Mouse (Mus musculus): ENCODE measurements around the gene Brca1.
"Not testable (repeated sequence)": the region's sequence is repeated elsewhere in the genome, so short reads cannot be mapped to it uniquely, and the experiment has no call there.

Gene Brca1

DNA sequence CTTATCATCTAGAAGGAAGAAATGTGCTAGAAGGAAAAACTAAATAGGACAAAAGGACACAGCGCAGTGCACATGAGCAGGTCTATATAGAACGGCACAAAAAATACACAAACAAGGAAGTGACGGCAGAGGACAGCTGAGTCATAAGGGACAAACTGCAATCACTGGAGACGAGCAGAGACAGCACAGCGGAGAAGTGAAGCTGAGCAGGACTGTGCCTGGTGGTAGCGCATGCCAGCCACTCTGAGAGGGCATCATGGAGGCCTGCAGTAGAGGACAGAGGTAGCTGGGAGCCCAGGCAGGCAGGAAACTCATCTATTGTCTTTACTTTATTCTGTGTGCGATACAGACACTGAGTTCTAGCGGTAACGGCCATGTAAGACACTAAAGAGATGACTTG lies 8.2 kb downstream of the Brca1 start:
- DNase-seq (ENCODE audit: low spot score), result no peak

DNA sequence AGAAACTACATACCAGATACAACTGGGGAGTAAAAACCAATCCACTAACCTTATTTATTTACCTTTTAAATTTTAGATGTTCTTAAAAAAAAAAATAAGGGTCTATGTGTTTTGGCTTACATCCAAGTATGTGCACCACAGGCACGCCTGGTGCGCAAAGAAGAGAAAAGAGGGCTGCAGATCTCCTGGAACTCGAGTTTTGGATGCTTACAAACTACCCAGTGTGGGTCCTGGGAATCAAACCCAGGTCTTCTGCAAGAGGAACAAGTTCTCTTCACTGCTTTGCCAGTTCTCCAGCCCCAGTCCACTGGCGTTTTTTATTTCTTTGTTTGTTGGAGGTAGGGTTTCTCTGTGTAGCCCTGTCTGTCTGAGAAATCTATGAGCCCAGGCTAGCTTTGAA lies 25.1 kb downstream of the Brca1 start:
- no peak for DNase-seq (ENCODE audit: low spot score)

DNA sequence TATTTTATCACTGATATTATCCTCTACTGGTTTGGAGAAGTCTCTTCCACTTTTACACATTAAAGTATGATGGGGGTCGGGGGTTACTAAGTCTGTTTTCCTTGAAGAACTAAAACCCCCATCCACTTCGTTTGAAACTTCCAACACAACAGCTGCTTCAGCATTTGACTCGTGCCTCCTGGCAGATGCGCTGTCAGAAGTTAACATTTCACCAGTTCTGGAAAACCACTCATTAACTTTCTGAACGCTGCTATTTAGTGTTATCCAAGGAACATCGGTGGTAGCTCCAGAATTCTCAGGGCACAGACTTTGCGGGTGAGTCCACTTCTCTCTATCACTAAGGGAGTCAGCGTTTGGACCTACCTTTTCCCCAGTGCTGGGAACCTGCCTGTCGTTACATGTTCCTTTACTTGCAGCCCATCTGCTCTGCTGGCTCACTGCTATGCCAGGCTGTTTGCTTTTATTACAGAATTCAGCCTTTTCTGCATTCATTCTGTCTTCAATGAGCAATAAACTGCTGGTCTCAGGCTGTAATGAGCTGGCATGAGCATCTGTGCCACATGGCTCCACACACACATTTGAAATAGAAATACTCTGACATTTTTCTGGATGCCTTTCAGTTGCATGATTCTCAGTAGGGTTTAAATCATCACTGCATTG lies 25.7 kb downstream of the Brca1 start:
- no peak for DNase-seq (ENCODE audit: low spot score)

DNA sequence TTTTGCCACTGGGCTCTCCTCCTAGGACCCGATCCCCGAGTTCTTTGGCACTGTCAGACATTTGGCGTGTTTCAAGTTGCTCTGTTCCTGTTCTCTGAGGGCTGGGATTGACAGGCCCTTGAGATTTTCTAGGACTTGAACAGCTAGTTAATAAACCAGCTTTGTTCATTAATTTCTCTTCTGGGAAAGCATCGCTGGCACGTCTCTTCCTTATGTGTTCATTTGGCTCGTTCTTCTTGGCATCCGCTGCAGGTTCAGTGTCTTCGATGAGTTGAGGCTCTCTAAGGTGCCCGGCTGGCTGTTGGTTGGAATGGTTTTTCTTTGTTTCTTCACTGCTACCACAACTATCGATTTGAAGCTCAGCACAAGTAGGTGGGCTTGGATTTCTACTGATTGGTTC lies 26.7 kb downstream of the Brca1 start:
- no peak for DNase-seq (ENCODE audit: low spot score)

DNA sequence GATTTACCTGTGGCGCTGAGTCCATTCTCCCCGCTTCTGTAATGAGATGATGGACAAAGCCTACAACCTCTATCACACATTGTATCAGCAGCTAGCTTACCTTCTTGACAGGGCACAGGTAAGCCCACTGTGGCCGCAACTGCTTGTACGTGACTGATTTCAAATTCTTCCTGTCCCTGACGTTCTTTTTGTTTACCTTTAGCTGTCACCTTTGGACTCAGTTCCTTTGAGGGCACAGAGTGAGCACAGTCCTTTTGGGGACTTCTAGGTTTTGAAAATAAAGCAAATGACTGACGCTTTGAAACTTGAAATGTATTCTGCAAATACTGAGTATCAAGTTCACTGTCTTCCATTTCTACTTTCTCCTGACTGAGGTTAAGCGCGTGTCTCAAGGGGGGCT lies 27.3 kb downstream of the Brca1 start:
- DNase-seq (ENCODE audit: low spot score), result no peak

DNA sequence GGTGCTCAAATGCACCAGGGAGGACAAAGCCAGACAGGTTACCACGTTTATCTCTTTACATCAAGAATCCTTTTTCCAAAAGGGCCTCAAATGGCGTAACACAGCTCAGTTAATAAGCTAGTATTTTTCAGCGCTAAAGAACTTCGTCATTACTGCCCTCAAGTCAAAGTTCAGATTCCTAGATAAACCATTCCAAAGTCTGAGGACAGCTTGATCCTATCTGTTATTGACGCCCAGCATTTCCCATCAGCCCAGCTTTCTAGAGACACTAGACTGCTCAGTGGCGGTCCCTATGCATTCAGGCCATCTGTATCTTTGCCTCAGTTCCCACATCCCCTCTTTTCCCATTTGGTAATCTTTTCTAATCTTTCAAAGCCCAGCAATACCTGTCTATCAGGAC lies 32.4 kb downstream of the Brca1 start:
- DNase-seq (ENCODE audit: low spot score), result no peak

DNA sequence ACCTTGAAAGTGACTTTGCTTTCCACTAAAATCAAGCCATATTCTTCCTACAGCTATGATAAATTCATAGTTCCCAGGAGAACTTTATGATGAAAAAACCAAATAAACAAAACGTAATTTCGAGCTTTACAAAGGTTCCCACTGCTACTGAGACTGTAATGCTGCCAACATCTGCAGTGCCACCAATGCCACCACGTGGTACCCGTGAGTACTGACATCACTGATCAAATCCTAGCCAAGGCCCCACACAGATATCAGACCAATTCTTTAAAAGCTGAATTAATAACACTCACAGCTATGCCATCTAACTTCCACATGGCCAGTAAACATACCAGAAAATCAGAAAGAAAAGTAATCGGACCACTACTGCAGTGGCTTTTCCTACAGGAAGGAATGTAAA lies 32.8 kb downstream of the Brca1 start:
- no peak for DNase-seq (ENCODE audit: low spot score)

DNA sequence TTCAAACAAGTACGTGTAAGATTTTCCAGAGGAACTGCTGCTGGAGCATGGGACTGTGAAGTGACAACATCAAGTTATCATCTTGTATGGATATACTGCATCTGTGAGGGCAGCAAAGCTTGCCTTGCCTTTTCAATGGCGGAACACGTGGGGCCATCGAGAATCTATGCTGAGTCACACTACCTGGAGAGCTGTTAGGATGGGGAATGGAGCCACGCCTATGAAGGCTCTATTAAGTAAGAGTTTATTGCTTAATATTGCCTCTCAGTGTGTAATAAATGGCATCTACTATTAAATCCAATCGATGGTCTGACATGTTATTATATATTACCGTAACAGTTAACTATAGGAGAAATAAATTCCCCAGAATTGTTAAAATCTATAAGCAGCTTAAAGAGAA lies 44.7 kb downstream of the Brca1 start:
- DNase-seq (ENCODE audit: low spot score), result no peak

DNA sequence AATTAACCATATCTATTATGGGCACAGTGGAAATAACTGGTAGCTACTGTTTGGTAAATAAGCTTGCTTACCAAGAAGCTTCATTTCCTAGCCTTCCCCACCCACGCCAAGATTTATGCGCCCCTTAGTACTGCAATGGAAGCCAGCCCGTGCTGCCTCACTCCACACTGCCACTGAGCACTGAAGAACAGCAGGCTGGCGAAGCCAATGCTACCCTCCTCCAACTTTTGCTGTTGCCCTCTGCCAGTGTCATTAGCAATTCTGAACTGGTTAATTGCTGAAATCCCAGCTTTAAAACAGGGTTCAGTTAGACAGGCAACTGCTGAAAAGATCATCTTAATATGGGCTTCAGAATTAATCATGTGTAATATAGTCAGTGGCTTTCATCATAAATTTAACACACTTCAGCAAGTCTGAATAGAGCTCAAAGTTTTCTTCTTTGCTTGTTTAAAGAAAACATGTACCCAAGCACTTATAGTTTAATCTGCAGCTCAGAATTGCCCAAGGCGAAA lies 45.4 kb downstream of the Brca1 start:
- DNase-seq (ENCODE audit: low spot score), result no peak

DNA sequence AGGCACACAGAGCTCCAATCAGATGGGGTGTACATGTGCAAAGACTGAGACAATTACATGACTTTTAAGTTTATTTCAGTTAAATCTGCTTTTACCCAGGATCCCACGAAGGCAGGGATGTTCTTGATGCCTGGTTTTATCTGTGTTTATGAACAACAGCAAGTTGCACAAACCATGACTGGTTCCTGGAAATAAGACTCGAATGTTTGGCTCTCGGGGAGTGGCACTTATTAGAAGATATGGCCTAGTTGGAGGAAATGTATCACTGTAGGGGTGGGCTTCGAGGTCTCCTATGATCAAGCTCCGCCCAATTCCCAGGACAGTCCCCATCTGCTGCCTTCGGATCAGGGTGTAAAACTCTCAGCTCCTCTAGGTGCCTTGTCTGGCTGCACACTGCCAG lies 65.6 kb downstream of the Brca1 start:
- no peak for DNase-seq (ENCODE audit: low spot score)

DNA sequence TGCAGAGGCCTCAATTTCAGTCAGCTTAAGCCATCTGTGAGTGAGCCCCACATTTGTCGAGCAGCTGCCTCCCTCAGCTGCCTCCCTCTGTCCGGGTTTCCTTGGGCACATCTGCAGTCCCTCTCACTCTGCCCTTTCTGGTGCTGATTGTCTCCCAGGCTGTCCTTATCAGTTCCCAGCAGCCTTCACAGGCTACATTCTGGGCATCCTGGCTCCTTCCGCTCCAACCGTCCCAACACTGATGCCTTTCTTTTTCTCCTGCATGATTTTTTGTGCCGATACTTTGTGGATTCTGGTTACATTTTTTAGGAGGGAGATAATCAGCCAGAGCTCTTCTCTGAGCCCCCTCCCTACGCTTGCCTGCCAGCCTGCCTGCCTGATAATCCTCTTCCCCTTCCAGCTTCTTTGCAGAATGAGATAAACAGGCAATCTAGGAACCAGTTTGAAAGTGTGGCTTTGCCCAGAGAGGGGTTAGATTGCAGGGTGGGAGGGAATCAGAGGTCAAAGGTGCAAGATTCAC lies 66.2 kb downstream of the Brca1 start:
- DNase-seq (ENCODE audit: low spot score), result no peak

DNA sequence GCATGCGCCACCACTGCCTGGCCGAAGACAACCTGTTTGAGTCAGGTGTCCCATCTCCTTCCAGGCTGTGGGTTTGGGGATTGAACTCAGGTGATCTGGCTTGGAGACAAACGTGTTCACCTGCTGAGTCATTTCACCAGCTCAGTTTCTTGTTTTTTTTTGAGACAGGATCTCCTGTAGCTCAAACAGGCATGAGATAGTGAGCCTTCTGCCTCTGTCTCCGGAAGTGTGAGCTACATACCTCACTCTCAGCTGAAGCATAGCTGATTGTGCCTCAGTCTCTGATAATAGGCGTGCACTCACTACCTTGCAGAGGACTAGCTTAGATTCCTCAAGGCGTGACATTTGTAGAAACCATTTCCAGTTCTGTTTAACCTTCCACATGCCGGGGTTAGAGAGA lies 66.9 kb downstream of the Brca1 start:
- no peak for DNase-seq (ENCODE audit: low spot score)

DNA sequence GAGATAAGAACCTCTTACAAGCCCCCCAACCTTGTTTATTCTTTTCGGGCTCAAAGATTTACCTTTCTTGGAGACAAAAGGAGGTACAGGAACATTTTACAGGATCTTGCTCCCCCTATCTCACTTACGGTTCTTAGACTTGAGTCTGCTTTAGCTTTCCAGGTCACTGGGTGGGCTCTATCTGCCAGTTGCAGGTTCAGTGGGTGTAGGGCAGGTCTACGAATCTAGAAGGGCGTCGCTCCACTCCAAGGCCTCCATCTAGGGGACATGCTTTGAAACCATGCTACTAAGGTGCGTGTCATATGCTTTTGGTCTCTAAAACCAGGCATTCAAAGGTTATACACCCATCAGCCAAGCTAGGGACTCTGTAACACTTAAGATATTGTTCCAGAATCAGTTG lies 67.5 kb downstream of the Brca1 start:
- DNase-seq (ENCODE audit: low spot score), result no peak

DNA sequence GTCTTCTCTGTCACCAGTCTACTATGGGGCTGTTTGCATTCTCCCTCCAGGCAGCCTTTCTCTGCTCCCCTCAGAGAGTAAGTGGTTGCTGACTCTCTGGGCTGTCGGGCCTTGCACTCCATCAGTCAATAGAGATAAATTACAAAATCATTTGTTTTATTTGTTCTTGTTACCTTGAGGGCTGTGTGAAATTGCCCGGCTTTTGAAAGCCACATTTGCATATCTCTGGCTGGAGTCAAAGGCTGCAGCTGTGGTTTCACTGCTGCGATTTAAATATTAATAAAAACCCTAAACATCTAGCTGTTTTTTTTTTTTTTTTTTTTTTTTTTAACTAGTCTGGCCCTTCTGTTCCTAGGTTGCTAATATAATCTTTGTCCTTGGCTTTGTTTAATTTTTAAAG lies 68.0 kb downstream of the Brca1 start:
- DNase-seq (ENCODE audit: low spot score), result no peak

DNA sequence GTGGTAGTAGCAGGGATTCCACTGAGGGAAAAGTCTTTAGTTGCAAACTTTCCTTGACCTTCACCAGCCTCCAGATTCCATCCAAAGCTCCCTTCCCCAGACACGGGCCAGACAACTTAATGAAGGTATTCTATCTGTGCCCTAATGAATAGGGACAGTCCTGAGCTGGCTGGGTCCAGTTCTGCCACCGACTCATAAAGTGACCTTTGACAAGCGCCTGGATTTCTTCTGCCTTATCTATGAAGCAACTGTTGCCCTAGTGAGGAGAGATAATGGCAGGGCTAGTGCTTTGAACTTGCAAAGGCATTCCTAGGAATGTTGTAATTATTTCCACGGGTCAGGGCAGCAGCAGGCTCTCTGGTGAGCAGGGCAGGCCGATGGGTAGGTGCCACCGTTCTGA lies 70.8 kb downstream of the Brca1 start:
- no peak for DNase-seq (ENCODE audit: low spot score)

DNA sequence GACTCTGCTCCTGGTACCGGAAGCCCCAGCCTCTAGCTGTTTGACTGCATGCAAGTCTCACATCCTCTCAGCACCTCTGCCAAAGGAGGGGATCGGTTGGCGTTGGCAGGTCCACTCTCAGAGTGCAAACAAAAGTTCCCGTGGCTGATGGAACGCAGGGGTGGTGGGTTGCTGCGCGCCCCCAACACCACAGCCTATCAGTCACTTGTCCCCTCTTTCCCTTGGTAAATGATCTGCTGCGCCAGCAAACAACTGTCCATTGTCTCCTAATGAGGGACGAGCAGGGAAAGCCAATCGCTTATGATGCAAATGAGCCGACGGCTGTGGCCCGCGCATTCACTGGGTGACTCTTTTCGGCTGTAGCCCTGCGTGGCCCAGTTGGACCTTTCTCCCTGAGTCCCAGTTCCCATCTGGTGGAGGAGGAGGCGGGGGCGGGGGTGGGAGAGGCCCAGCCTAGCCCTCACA lies 72.6 kb downstream of the Brca1 start:
- peak; percentile 82 for DNase-seq (ENCODE audit: low spot score)

DNA sequence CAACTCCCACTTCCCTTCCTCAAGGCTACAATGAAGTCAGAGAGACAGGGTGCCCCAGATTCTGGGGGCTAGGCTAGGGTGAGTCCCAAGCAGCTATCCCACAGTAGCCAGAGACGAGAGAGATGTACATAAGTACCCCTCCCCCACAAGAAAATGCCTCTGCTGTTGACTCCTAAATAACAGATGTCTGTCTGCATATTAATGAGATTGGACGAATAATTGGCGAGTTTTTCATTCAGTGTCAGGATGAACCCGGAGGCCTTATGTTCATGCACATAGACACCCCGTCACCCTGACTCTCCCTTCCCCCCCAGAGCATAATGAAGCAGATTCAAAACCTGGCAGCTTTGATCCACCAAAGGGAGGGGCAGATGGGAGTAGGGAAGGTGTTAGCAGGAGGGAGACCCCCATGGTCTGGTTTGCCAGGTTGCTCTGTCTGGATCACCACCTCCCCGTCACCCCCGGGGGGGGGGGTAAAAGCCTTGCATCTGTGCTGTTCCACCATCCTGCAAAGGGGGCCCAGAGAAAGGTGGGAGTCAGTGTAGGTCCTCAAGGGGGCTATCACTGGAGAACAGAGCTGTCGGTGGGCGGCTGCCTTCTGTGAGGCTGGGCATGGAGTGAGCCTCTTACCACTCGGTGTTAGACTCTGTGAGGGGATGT lies 74.1 kb downstream of the Brca1 start:
- DNase-seq (ENCODE audit: low spot score), result peak; percentile 70

DNA sequence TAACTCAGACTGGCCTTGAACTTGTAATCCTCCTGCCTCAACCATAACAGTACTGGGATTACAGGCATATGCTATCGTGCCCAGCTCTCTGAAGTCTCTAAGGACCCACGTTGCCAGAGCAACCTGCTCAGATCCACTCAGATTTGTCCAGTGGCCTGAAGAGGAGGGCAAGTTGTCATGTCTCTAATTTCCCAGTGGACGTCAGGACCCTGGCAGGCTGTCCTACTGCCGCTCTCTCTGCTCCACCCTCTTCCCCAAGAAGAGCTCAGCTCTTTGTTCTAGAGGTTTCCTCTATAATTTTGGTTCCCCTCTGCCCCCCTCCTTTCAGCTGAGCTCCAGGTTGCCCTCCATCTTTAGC lies 74.6 kb downstream of the Brca1 start:
- peak; percentile 65 for DNase-seq (ENCODE audit: low spot score)

DNA sequence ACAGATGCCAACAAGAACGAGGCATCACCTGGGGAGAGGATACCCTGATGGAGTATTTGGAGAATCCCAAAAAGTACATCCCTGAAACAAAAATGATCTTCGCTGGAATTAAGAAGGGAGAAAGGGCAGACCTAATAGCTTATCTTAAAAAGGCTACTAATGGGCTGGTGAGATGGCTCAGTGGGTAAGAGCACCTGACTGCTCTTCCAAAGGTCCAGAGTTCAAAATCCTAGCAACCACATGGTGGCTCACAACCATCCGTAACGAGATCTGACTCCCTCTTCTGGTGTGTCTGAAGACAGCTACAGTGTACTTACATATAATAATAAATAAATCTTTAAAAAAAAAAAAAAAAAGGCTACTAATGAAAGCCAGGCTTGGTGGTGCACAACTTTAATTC lies 75.4 kb downstream of the Brca1 start:
- not testable (repeated sequence) for DNase-seq (ENCODE audit: low spot score)

DNA sequence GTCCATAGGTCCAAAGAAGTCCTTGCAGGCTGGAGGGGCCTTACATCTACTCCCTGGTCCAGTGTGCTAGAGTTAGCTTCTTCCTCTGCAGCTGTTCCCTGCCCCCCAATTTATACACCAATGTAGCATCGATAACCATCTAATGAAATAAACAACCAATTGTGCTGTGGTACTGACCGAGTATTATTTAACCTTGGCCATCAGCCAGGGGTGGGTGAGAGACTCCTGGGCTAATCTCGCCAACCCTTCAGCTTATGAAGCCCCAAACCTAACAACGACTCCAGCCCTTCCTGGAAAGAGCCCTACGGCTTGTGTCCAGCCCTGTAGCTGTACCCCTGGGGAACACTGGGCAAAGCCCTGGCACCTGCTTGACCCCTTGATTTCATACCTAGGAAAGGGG lies 77.5 kb downstream of the Brca1 start:
- DNase-seq (ENCODE audit: low spot score), result no peak

DNA sequence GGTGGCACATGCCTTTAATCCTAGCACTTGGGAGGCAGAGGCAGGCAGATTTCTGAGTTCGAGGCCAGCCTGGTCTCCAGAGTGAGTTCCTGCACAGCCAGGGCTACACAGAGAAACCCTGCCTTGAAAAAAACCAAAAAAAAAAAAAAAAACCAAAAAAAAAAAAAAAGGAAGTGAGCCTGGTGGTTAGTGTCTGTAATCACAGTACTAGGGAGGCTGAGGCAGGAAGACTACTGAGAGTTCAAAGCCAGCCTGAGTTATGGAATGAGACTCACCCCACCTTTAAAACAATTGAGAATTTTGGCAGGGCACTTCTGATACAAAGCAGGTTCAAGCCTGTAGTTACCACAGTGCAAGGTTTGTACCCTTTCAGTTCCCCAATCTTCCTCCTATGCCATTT lies 78.1 kb downstream of the Brca1 start:
- not testable (repeated sequence) for DNase-seq (ENCODE audit: low spot score)

DNA sequence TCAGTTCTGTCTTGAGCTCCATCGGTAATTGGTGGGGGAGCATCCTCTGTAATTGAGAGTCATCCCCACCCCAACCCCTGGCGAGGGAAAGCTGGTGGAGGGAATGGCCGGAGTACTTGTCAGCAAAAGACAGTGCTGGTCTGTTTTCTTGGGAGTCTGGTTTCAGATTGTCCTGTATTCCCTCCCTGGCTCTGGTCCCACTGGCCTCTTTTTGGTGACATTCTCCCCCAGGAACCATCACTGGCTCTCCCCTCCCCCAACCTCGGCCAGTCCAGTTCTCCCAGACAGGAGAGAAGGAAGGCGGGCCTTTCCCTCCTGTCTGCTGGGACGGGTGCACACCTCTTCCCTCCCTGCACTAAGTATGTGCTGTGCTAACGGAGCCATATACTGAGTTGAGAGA lies 79.4 kb downstream of the Brca1 start:
- DNase-seq (ENCODE audit: low spot score), result no peak

DNA sequence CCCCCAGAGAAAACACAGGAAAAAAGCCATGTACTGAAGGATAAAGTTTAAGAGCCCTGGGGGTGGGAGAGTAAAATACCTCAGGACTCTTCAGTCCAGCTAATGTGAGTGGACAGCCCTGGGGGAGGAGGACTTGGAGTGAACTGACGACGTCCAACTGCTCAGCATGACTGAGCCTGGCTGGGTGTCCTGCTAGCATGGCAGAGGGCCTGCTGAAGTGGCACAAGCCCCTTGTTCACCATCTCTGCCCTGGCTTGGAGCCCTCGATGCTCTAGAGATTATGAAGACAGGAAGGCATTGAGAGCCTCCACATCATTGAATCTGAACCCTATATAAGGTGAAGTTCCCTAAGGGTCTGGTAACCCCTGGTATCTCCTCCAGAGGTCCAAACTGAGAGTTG lies 79.8 kb downstream of the Brca1 start:
- DNase-seq (ENCODE audit: low spot score), result no peak

DNA sequence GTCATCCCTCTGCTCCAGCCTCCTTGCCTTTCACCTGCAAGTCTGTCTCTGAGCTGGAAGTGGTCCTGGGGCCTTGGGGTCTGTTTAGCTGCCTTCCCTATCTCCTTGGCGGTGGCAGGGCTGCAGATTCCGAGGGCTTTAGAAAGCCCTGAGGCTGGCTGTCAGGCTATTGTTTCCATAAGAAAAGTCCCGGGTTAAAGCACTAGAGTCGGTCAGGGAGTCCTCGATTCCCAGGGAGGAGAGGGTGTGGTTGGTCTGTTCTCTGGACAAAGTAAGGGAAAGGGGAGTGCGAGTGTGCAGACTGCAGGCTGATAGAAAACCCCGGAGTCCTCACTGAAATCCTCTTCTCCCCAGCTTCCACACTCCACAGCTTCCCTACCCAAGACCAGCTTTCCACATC lies 81.5 kb downstream of the Brca1 start:
- DNase-seq (ENCODE audit: low spot score), result no peak

All from embryo, embryonic 10.5 days (tissue).